Mouse (Mus musculus) activated CD4-positive, CD25-positive, alpha-beta regulatory T cell, adult 9 weeks (primary cell): Measurements from ENCODE around the gene Morn5. TPM values are rescaled to one million over a fixed set of nuclear protein-coding genes. Genes with fewer than 3 reads are reported as not detected.

Experiments used
- polyA plus RNA-seq: library from polyadenylated mRNA; unstranded; fragments of 100-300 nt; shearing (Covaris generic); gene quantifications from one replicate; pipeline ENCODE4 v1.2.1, GENCODE M21; 2017

The Morn5 gene
- polyA plus RNA-seq: not detected

DNA sequence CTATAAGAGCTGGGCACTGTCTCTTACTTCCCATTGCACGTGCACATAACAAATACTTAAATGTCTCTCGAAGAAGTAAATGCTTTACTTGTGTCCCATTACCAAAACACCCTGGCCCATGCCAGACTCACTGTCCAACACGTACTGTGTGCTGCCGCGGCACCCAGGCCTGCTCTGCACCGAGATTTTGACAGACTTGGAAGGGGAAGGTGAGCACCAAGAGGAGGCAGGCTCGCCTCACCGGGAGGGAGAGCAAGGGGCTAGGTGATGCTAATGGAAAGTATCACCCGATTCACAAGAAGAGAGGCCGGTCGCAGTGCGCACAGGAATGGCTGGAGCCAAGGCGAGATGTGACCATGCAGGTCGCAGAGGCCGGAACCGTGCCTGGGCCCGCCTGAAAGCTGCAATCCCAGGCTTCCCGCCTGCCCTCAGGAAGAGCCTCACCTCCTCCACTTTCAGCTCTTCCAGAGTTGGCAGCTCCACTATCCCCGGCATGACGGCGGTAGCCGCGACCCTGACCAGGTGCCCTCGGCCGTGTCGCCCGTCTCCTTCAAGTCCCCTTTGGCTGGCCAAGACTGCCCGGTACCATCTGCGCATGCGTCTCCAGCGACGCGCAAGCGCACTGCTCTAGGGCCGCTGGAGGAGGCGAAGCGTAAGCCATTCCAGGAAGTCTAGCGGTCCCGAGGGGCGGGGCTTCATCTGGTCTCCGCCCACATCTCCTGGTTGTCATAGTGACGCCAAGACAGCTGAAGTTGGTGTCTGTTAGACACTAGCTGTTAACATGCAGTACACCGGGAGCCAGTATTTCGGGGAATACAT lies at the start of gene Morn5, which contains the start of gene Ndufa8:
Gene Morn5, plus strand, starts transcription at position 711 of the 819 bp plus-strand sequence.
Gene Ndufa8, minus strand, starts transcription at position 659 of the 819 bp plus-strand sequence.

DNA sequence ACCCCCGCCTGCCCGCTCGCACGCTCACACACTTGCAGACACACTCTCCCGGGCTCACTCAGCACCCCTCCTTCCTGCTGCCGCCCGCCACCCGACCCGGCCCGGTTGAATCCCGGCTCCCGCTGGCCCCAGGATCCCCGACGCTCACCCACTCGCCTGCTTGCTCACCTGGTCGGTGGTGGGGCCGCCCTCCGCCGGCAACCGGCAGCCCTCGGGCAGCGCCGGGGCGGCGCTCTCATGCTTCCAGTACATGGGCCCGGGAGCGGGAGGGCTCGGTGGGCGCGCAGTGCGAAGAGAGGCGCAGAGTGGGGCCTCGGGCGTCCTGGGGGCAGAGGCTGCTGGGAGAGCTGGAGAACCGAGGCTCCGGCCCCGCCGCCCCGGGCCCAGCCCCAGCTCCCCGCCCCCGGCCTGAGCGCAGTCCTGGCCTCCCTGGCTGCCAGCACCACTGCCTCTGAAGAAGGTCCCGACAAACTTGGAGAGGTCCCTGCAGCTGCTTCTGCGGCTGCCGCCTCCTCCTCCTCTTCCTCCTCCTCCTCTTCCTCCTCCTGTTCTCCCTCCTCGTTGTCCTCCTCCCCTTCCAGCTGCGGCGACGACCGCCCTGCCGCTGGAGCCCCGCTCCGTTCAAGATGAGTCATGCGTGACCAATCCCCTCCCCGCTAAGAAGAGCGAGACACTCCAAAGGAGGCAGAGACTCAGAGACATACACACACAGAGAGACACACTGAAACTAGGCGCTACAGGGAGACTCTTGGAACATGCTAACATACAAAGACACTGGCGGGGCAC lies 55.9 kb downstream of the Morn5 start, which contains the start of gene Lhx6:
Gene Lhx6, minus strand, starts transcription at position 453 of the 786 bp plus-strand sequence.

Other genes starting within 250 kb of the Morn5 start
- gene Ttll11, start 69.5 kb upstream of the Morn5 start, polyA plus RNA-seq: not detected
- gene Ndufa8, start 52 bp upstream of the Morn5 start, polyA plus RNA-seq: 156 TPM
- not detected for gene Lhx6, start 56.0 kb downstream of the Morn5 start, polyA plus RNA-seq
- 18.1 TPM for gene Mrrf, start 86.9 kb downstream of the Morn5 start, polyA plus RNA-seq
- gene Rbm18, start 87.3 kb downstream of the Morn5 start, polyA plus RNA-seq: 64.8 TPM
- gene Ptgs1, start 181.0 kb downstream of the Morn5 start, polyA plus RNA-seq: 1.9 TPM